Mouse (Mus musculus) hindbrain, embryonic 16.5 days (tissue): ENCODE measurements around the gene 6430531B16Rik. TPM values are rescaled to one million over a fixed set of nuclear protein-coding genes. Genes with fewer than 3 reads are reported as not detected.

Source experiments
- ATAC-seq: fragments of 200-750 bp; cut with Nextera tagmentation; 2 replicates; pipeline ENCODE4 v1.8.0; 2017; ENCODE audit warnings: moderate TSS enrichment, moderate library complexity
- H3K27ac ChIP-seq: fragments of 300-500 bp; sonication (generic); 2 replicates; pipeline ENCODE4 v1.5.1; 2014; ENCODE audit warnings: low read depth, mild to moderate bottlenecking, control low read depth, low read length, moderate library complexity
- H3K27me3 ChIP-seq: fragments of 300-500 bp; sonication (generic); replicated peaks from 2 replicates; pipeline ENCODE4 v1.6.1; 2014; ENCODE audit warnings: low read length; ENCODE audit not compliant: control insufficient read depth, insufficient read depth
- H3K36me3 ChIP-seq: fragments of 300-500 bp; sonication (generic); 2 replicates; pipeline ENCODE4 v1.6.1; 2014; ENCODE audit warnings: mild to moderate bottlenecking, low read length, moderate library complexity, mixed read lengths; ENCODE audit not compliant: control insufficient read depth, insufficient read depth
- H3K4me1 ChIP-seq: fragments of 300-500 bp; sonication (generic); 2 replicates; pipeline ENCODE4 v1.6.1; 2014; ENCODE audit warnings: low read depth, low read length; ENCODE audit not compliant: control insufficient read depth, insufficient read depth
- H3K4me2 ChIP-seq: fragments of 300-500 bp; sonication (generic); 2 replicates; pipeline ENCODE4 v1.6.1; 2014; ENCODE audit warnings: mild to moderate bottlenecking, low read length, control low read depth, moderate library complexity
- H3K4me3 ChIP-seq: fragments of 300-500 bp; sonication (generic); 2 replicates; pipeline ENCODE4 v1.5.1; 2014; ENCODE audit warnings: mild to moderate bottlenecking, low read length, control low read depth, moderate library complexity
- H3K9ac ChIP-seq: fragments of 300-500 bp; sonication (generic); 2 replicates; pipeline ENCODE4 v1.6.1; 2014; ENCODE audit warnings: low read depth, mild to moderate bottlenecking, control low read depth, low read length, moderate library complexity
- H3K9me3 ChIP-seq: fragments of 300-500 bp; sonication (generic); 2 replicates; pipeline ENCODE4 v1.6.1; 2014; ENCODE audit warnings: mild to moderate bottlenecking, low read length, moderate library complexity; ENCODE audit not compliant: control insufficient read depth
- whole genome bisulfite sequencing: fragments of 180-500 bp; shearing (Covaris S2); extraction: QIAGEN DNeasy Blood & Tissue Kit; methylation state at CpG from one replicate; pipeline ENCODE4 v1.1.7; 2014; 5-methylcytosine and 5-hydroxymethylcytosine counted together
- polyA plus RNA-seq: library from polyadenylated mRNA; unstranded; fragments of >200 nt; fragmentation: Nextera tagmentation; extraction: Ambion mirVana; gene quantifications from 2 replicates; pipeline ENCODE4 v1.2.1, GENCODE M21; 2015

Gene 6430531B16Rik
- polyA plus RNA-seq: 1.1 and 1.2 TPM in 2 replicates

- H3K4me1 ChIP-seq: peaks cover 11% of the 10 kb centered on the region
- peak within 1 kb of the TSS; percentile 62 for H3K4me3 ChIP-seq
- H3K27me3 ChIP-seq: no peaks in the 10 kb centered on the region
- no peaks in the 10 kb centered on the region for H3K9me3 ChIP-seq
- H3K4me2 ChIP-seq: peak within 1 kb of the TSS; percentile 92
- H3K36me3 ChIP-seq: no peaks in the 10 kb centered on the region
- 3% methylated on average over 32 of the region's 32 CpGs for WGBS
- peak; percentile 98 for ATAC-seq
- H3K27ac ChIP-seq: peak within 1 kb of the TSS; percentile 48
- peak within 1 kb of the TSS; percentile 76 for H3K9ac ChIP-seq
These were observed at the start of gene 6430531B16Rik for GRCm38 (mm10) chr7:139978278-139978892. Gene 6430531B16Rik (minus strand): TSS chr7:139978755.

GRCm38 (mm10) chr7:140011336-140011735 lies 32.8 kb upstream of the 6430531B16Rik start:
- WGBS: 97% methylated on average over 17 of the region's 17 CpGs

GRCm38 (mm10) chr7:140007781-140008180 lies 29.2 kb upstream of the 6430531B16Rik start:
- Histone ChIP-seq H3K4me3 (no peak overlapping the region), H3K36me3 (peaks cover 26% of the 10 kb centered on the region), H3K4me2 (no peak overlapping the region), H3K4me1 (no peaks in the 10 kb centered on the region), H3K9me3 (no peaks in the 10 kb centered on the region), H3K27ac (no peak overlapping the region), H3K27me3 (no peaks in the 10 kb centered on the region), H3K9ac (no peak overlapping the region)
- 95% methylated on average over 9 of the region's 9 CpGs for WGBS
- ATAC-seq: no peak

More at GRCm38 (mm10) chr7:140011336-140011735, 32.8 kb upstream of the 6430531B16Rik start:
- no peaks in the 10 kb centered on the region for H3K4me1 ChIP-seq
- H3K9ac ChIP-seq: no peak overlapping the region
- ATAC-seq: no peak
- no peak overlapping the region for H3K27ac ChIP-seq
- H3K4me2 ChIP-seq: no peak overlapping the region
- H3K9me3 ChIP-seq: 0 out of 2 replicates have a peak, but pooled peaks cover 2% of the 10 kb centered on the region
- peaks cover 7% of the 10 kb centered on the region for H3K36me3 ChIP-seq
- no peak overlapping the region for H3K4me3 ChIP-seq
- H3K27me3 ChIP-seq: no peaks in the 10 kb centered on the region

GRCm38 (mm10) chr7:140006861-140007611 lies 28.5 kb upstream of the 6430531B16Rik start:
- Histone ChIP-seq H3K27ac (no peak overlapping the region), H3K27me3 (no peaks in the 10 kb centered on the region), H3K9me3 (no peaks in the 10 kb centered on the region), H3K36me3 (peaks cover 26% of the 10 kb centered on the region), H3K4me2 (no peak overlapping the region), H3K9ac (no peak overlapping the region), H3K4me1 (no peaks in the 10 kb centered on the region), H3K4me3 (no peak overlapping the region)
- ATAC-seq: no peak
- 93% methylated on average over 9 of the region's 9 CpGs for WGBS

GRCm38 (mm10) chr7:140004666-140005065 lies 26.1 kb upstream of the 6430531B16Rik start:
- WGBS: 90% methylated on average over 8 of the region's 8 CpGs
- H3K27me3 ChIP-seq: no peaks in the 10 kb centered on the region
- H3K4me2 ChIP-seq: no peak overlapping the region
- no peaks in the 10 kb centered on the region for H3K9me3 ChIP-seq
- no peak overlapping the region for H3K9ac ChIP-seq
- ATAC-seq: no peak
- H3K4me1 ChIP-seq: no peaks in the 10 kb centered on the region
- H3K36me3 ChIP-seq: peaks cover 37% of the 10 kb centered on the region
- H3K27ac ChIP-seq: no peak overlapping the region
- no peak overlapping the region for H3K4me3 ChIP-seq

GRCm38 (mm10) chr7:140001086-140001740 lies 22.7 kb upstream of the 6430531B16Rik start:
- Histone ChIP-seq H3K27ac (no peak overlapping the region), H3K27me3 (no peaks in the 10 kb centered on the region), H3K4me2 (no peak overlapping the region), H3K9me3 (no peaks in the 10 kb centered on the region), H3K9ac (no peak overlapping the region), H3K36me3 (peaks cover 54% of the 10 kb centered on the region), H3K4me3 (no peak overlapping the region), H3K4me1 (no peaks in the 10 kb centered on the region)
- no peak for ATAC-seq
- 64% methylated on average over 12 of the region's 12 CpGs for WGBS

- Histone ChIP-seq H3K4me1 (no peaks in the 10 kb centered on the region), H3K9me3 (no peaks in the 10 kb centered on the region), H3K27ac (no peak overlapping the region), H3K4me3 (no peak overlapping the region), H3K4me2 (no peak overlapping the region), H3K9ac (no peak overlapping the region), H3K27me3 (no peaks in the 10 kb centered on the region), H3K36me3 (peaks cover 40% of the 10 kb centered on the region)
- WGBS: 91% methylated on average over 13 of the region's 13 CpGs
- ATAC-seq: no peak
These were observed 20.3 kb upstream of the 6430531B16Rik start for GRCm38 (mm10) chr7:139998691-139999350.

- 25% methylated on average over 3 of the region's 3 CpGs for WGBS
- H3K27me3 ChIP-seq: no peaks in the 10 kb centered on the region
- no peak overlapping the region for H3K27ac ChIP-seq
- H3K9ac ChIP-seq: no peak overlapping the region
- no peaks in the 10 kb centered on the region for H3K9me3 ChIP-seq
- H3K4me1 ChIP-seq: no peaks in the 10 kb centered on the region
- H3K4me3 ChIP-seq: no peak overlapping the region
- no peak overlapping the region for H3K4me2 ChIP-seq
- peaks cover 29% of the 10 kb centered on the region for H3K36me3 ChIP-seq
- no peak for ATAC-seq
These were observed 16.1 kb upstream of the 6430531B16Rik start for GRCm38 (mm10) chr7:139994676-139995075.
